Mouse (Mus musculus) liver, postnatal 0 days (tissue): Measurements from ENCODE around the gene AW209491. TPM values are rescaled to one million over a fixed set of nuclear protein-coding genes. Genes with fewer than 3 reads are reported as not detected.
A peak's percentile ranks its signal among the peaks of the same experiment; 100 is the strongest.

ENCODE experiments used
- ATAC-seq: fragments of 200-750 bp; cut with Nextera tagmentation; 2 replicates; pipeline ENCODE4 v1.8.0; 2017; ENCODE audit warnings: mild to moderate bottlenecking, moderate library complexity
- DNase-seq: peaks from one replicate; pipeline ENCODE4 v3.0.0-alpha.2; 2016
- H3K27ac ChIP-seq: fragments of 300-500 bp; sonication (generic); 2 replicates; pipeline ENCODE4 v1.5.1; 2014; ENCODE audit warnings: antibody characterized with exemption, moderate library complexity, mild to moderate bottlenecking, low read depth
- H3K27me3 ChIP-seq: fragments of 300-500 bp; sonication (generic); 2 replicates; pipeline ENCODE4 v1.6.1; 2014; ENCODE audit warnings: low read length, control low read depth, mixed read lengths; ENCODE audit not compliant: insufficient read depth
- H3K36me3 ChIP-seq: fragments of 300-500 bp; sonication (generic); replicated peaks from 2 replicates; pipeline ENCODE4 v1.6.1; 2014; ENCODE audit warnings: mild to moderate bottlenecking, control low read depth, low read length, moderate library complexity, mixed read lengths; ENCODE audit not compliant: insufficient read depth
- H3K4me1 ChIP-seq: fragments of 300-500 bp; sonication (generic); 2 replicates; pipeline ENCODE4 v1.6.1; 2014; ENCODE audit warnings: antibody characterized with exemption, mild to moderate bottlenecking, control low read depth; ENCODE audit not compliant: insufficient read depth
- H3K4me2 ChIP-seq: fragments of 300-500 bp; sonication (generic); 2 replicates; pipeline ENCODE4 v1.6.1; 2014; ENCODE audit warnings: low read depth, mild to moderate bottlenecking, low read length, moderate library complexity, mixed read lengths
- H3K4me3 ChIP-seq: fragments of 300-500 bp; sonication (generic); 2 replicates; pipeline ENCODE4 v1.5.1; 2014; ENCODE audit warnings: low read depth, low read length
- H3K9ac ChIP-seq: fragments of 300-500 bp; sonication (generic); replicated peaks from 2 replicates; pipeline ENCODE4 v1.6.1; 2014; ENCODE audit warnings: mild to moderate bottlenecking, moderate library complexity
- H3K9me3 ChIP-seq: fragments of 300-500 bp; sonication (generic); 2 replicates; pipeline ENCODE4 v1.6.1; 2016; ENCODE audit warnings: mild to moderate bottlenecking, control low read depth, low read length, mixed read lengths
- CTCF ChIP-seq: sonication (generic); IDR thresholded peaks from 2 replicates; pipeline ENCODE4 v1.5.1; 2016; ENCODE audit warnings: antibody characterized with exemption, low read depth
- EP300 ChIP-seq: IDR thresholded peaks from 2 replicates; pipeline ENCODE4 v1.6.1; 2016; ENCODE audit warnings: antibody characterized with exemption, low read depth, mild to moderate bottlenecking
- WGBS: fragments of 180-500 bp; shearing (Covaris S2); extraction: QIAGEN DNeasy Blood & Tissue Kit; methylation state at CpG from one replicate; pipeline ENCODE4 v1.1.7; 2014; ENCODE audit not compliant: insufficient replicate concordance; 5-methylcytosine and 5-hydroxymethylcytosine counted together
- polyA plus RNA-seq: library from polyadenylated mRNA; unstranded; fragments of >200 nt; fragmentation: Nextera tagmentation; extraction: Ambion mirVana; gene quantifications from 2 replicates; pipeline ENCODE4 v1.2.1, GENCODE M21; 2015

AW209491 gene
- polyA plus RNA-seq, 1 experiment from 2014 or later: 11.3 TPM

DNA sequence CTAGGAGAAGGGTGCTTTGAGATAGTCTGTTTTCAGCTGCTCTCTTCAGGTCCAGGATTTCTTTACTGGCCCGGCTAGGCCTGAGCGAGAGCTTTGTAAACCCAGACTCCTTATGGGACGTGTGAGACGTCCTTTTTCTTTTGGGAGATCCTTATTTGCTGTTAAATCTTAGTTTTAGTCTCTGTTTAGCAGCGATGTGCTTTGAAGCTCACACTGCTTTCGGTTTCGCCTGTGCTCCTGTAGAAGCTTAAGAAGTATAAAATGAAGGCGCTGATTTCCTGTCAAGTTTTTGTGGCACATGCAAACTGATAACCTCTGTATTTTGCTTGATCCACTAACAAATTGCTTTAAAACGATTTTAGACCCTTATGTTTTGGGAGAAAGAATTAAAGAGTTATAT lies 16.4 kb upstream of the AW209491 start:
- no peak for ATAC-seq

GRCm38 (mm10) chr13:14618724-14619123 lies 11.2 kb upstream of the AW209491 start:
- H3K4me2 ChIP-seq: no peak overlapping the region
- H3K36me3 ChIP-seq: peaks cover 55% of the 10 kb centered on the region
- no peaks in the 10 kb centered on the region for H3K9me3 ChIP-seq
- H3K4me3 ChIP-seq: no peak overlapping the region
- peak; percentile 97 for TF ChIP-seq CTCF
- no peak for TF ChIP-seq EP300
- no peak overlapping the region for H3K9ac ChIP-seq
- H3K27me3 ChIP-seq: no peaks in the 10 kb centered on the region
- DNase-seq (peak; percentile 71), ATAC-seq (peak; percentile 56; the same call in 1 of the 2 replicates)
- 34% methylated on average over 2 of the region's 2 CpGs for WGBS
- H3K4me1 ChIP-seq: peaks cover 5% of the 10 kb centered on the region
- H3K27ac ChIP-seq: no peak overlapping the region

More for the DNA sequence above, 16.4 kb upstream of the AW209491 start:
- no peak for TF ChIP-seq EP300
- no peak for TF ChIP-seq CTCF
- Histone ChIP-seq H3K27me3 (no peaks in the 10 kb centered on the region), H3K9me3 (no peaks in the 10 kb centered on the region), H3K4me2 (peak overlapping the region; percentile 75), H3K4me1 (peaks cover 5% of the 10 kb centered on the region), H3K9ac (peak overlapping the region; percentile 98), H3K36me3 (peaks cover 28% of the 10 kb centered on the region), H3K27ac (peak overlapping the region; percentile 96), H3K4me3 (peak overlapping the region; percentile 98)
- WGBS: 2% methylated on average over 9 of the region's 9 CpGs
- DNase-seq: no peak

DNA sequence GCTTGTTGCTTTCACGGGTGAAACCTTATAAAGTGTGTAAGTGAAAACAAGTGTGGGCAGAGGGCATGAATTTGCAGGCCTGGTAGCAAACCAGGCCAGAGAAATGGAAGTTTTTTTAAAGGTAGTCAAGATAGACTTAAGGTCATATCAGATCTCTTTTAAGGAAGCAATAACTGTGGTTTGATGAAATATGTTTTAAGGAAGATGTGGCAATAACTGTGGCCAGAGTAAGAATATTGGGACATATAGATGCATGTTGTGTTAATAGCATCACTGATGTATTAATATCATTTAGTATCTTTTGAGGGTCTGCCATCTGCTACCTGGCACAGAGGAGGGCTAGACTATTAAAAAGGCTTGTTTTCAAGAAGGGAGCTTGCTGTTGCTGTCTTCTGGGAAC lies 10.0 kb downstream of the AW209491 start:
- TF ChIP-seq CTCF (no peak), EP300 (no peak)
- Histone ChIP-seq H3K4me1 (no peaks in the 10 kb centered on the region), H3K27ac (no peak overlapping the region), H3K9ac (no peak overlapping the region), H3K9me3 (no peaks in the 10 kb centered on the region), H3K4me2 (no peak overlapping the region), H3K4me3 (no peak overlapping the region), H3K36me3 (peaks cover 20% of the 10 kb centered on the region), H3K27me3 (no peaks in the 10 kb centered on the region)
- ATAC-seq: no peak
- WGBS: 42% methylated on average over 1 of the region's 1 CpGs
- no peak for DNase-seq

GRCm38 (mm10) chr13:14649301-14649700 lies 19.3 kb downstream of the AW209491 start:
- Histone ChIP-seq H3K36me3 (no peaks in the 10 kb centered on the region), H3K9me3 (no peaks in the 10 kb centered on the region), H3K9ac (no peak overlapping the region), H3K4me3 (no peak overlapping the region), H3K4me2 (no peak overlapping the region), H3K27me3 (no peaks in the 10 kb centered on the region), H3K27ac (no peak overlapping the region), H3K4me1 (no peaks in the 10 kb centered on the region)
- WGBS: 41% methylated on average over 1 of the region's 1 CpGs
- TF ChIP-seq CTCF (peak; percentile 52), EP300 (no peak)
- no peak for DNase-seq
- no peak for ATAC-seq

- H3K4me2 ChIP-seq: no peak overlapping the region
- no peak overlapping the region for H3K27ac ChIP-seq
- no peaks in the 10 kb centered on the region for H3K9me3 ChIP-seq
- DNase-seq (no peak), ATAC-seq (no peak)
- no peak for TF ChIP-seq CTCF
- TF ChIP-seq EP300: no peak
- H3K4me1 ChIP-seq: no peaks in the 10 kb centered on the region
- no peaks in the 10 kb centered on the region for H3K36me3 ChIP-seq
- H3K4me3 ChIP-seq: no peak overlapping the region
- WGBS: 69% methylated on average over 4 of the region's 4 CpGs
- H3K27me3 ChIP-seq: no peaks in the 10 kb centered on the region
- H3K9ac ChIP-seq: no peak overlapping the region
Observed at GRCm38 (mm10) chr13:14667107-14667506, 37.2 kb downstream of the AW209491 start.

GRCm38 (mm10) chr13:14670342-14670741 lies 40.4 kb downstream of the AW209491 start:
- whole genome bisulfite sequencing: 23% methylated on average over 2 of the region's 2 CpGs

More at GRCm38 (mm10) chr13:14670342-14670741, 40.4 kb downstream of the AW209491 start:
- no peaks in the 10 kb centered on the region for H3K9me3 ChIP-seq
- H3K9ac ChIP-seq: no peak overlapping the region
- no peaks in the 10 kb centered on the region for H3K4me1 ChIP-seq
- H3K36me3 ChIP-seq: no peaks in the 10 kb centered on the region
- no peaks in the 10 kb centered on the region for H3K27me3 ChIP-seq
- TF ChIP-seq EP300 (no peak), CTCF (peak; percentile 48)
- no peak overlapping the region for H3K4me2 ChIP-seq
- DNase-seq: no peak
- no peak for ATAC-seq
- no peak overlapping the region for H3K4me3 ChIP-seq
- H3K27ac ChIP-seq: no peak overlapping the region

Other genes with a start within 250 kb of the AW209491 start
- gene Hecw1, start 106.9 kb upstream of the AW209491 start, polyA plus RNA-seq: not detected in 2 replicates
- gene Mrpl32, start 17.0 kb upstream of the AW209491 start, polyA plus RNA-seq: 69.4 and 70.7 TPM in 2 replicates
- gene Psma2, start 16.9 kb upstream of the AW209491 start, polyA plus RNA-seq: 96.5 and 103 TPM in 2 replicates